Mouse (Mus musculus): ENCODE measurements around the gene Adam15.

Gene Adam15

DNA sequence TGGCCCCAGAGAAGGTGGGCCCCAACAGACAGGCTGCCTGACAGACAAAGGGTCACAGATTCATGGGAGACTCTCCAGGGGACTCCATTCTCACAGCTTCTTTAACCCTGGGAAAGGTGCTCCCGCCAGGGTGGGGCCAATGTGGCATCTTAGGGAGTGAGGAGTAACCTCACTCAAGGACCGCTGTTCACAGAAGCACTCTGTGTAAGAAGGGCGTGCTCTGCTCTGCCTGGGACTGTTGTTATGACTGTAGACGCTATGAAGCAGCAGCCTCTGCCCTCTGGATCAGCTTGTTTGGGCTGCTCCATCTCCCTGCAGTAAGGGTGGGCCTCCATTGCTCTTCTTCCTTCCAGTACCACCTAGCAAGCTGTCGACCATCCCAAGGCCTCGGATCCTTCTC is 45.4 kb downstream of the Adam15 start:
- in situ Hi-C loops (cut with MboI, MseI): no loop called here

- in situ Hi-C loops (cut with MboI, MseI): no loop called here
Observed at GRCm38 (mm10) chr3:89300514-89300913, 49.3 kb downstream of the Adam15 start.

DNA sequence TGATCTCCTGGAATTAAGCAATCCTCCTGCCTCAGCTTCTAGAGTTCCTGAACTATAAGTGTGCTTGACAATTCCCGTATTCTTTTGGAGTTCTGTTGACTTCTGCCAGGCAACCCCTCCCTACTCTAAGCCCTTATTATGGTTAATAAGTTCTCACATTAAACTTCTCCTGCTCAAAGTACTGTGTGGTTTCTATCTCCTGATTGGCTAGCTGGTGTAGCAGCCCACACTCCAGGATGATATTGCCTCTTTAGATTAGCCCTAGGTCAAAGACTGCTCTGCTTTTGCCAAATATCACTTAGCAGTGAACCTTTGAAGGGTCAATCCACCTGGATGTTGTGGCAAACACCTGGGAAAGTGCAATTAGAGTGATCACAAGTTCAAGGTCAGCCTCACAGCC is 49.7 kb downstream of the Adam15 start:
- in situ Hi-C loops (cut with MboI, MseI): no loop called here

- in situ Hi-C loops (cut with MboI, MseI): no loop called here
Observed at GRCm38 (mm10) chr3:89299499-89299898, 50.3 kb downstream of the Adam15 start.

- in situ Hi-C loops (cut with MboI, MseI): no loop called here
Observed at GRCm38 (mm10) chr3:89298908-89299307, 50.9 kb downstream of the Adam15 start.

DNA sequence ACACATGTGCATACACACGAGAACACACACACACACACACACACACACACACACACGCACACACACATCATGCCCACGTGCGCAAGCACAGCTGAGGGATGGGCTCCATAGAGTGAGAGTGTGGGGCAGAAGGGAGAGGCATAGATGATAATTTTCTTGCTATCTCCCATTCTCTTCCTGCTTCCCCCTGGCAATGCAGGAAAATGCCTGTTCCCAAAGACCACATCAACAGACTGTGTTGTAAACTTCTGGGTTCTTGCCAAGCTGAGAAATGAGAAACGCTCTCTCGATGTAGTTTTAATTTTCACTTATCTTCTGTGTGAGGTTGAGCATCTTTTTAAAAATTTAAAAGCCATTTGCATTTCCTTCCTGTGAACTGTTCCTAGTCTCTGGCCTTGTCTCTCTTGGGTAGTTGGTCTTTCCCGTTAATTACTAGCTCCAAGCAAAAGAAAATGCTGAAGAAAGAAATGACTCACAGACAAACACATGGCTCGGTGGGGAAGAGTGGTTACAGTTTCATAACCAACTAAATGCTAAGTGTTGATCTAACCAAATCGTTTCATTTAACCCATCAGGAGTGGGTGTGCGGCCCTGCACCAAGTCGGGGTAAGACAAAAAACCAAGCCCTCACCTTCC is 52.9 kb downstream of the Adam15 start:
- in situ Hi-C loops (cut with MboI, MseI): no loop called here

GRCm38 (mm10) chr3:89295685-89296230 is 54.0 kb downstream of the Adam15 start:
- in situ Hi-C loops (cut with MboI, MseI): no loop called here

DNA sequence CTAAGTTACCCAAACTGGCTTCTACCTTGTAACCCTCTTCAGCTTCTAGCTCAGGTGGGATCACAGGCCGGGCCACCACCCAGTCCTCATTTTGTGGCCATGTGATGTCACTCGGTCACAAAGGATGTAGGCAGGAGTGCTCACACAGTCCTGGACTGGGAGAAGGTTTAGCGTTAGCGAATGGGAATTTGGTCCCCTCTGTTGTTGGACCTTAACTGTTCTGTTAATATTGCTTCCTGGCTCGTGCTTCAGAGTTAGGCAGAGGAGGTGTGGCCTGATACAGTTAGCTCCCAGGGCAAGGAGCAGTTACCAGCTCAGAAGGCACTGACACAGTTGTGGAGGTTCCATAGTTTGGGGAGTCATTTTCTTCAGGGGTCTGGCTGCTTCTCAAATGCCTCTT is 55.6 kb downstream of the Adam15 start:
- in situ Hi-C loops (cut with MboI, MseI): no loop called here

DNA sequence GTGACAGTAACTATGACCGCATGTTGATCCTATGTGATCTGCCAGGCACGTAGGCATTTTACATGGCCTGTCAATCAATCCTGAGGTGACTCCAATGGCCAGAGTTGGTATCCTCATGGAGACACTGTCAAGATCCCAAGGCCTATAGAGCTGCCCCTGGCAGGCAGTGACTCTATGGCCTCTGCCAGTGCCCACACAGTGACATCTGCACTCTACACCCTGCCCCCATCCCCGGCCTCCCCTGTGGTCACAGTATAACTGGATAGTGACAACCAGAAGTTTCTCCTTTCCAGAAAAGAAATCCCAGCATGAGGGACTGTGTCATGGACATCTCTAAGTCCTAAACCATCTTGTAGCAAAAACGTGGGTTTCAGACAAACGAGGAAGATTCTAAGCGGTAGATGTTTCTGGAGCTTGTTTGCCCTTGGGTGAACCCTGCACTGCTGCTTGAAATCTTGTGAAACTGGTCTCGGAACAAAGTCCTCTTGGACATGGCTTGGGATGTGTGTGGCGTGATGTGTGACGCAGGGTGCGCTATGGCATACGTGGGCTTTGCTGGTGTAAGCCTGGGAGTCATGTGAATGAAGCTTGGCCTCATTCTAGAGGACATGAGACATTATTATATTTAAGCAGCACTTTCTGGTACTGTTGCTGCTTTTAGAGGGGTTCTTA is 56.4 kb downstream of the Adam15 start:
- in situ Hi-C loops (cut with MboI, MseI): no loop called here

GRCm38 (mm10) chr3:89292303-89292702 is 57.5 kb downstream of the Adam15 start:
- in situ Hi-C loops (cut with MboI, MseI): no loop called here

- in situ Hi-C loops (cut with MboI, MseI): no loop called here
Observed at GRCm38 (mm10) chr3:89291874-89292273, 57.9 kb downstream of the Adam15 start.

All from T-helper 1 cell (primary cell).